Mouse (Mus musculus): Measurements from ENCODE around the gene Hdlbp.

GRCm38 (mm10) chr1:93468626-93469025, 10.0 kb downstream of the Hdlbp start:
- TF ChIP-seq MAX (IDR thresholded peaks at IDR 0.05; ENCODE audit: low read depth) (no peak), POLR2A (IDR thresholded peaks at IDR 0.05; ENCODE audit: insufficient read length, low read depth) (no peak), TCF12 (IDR thresholded peaks at IDR 0.05; ENCODE audit: insufficient read depth, poor library complexity, severe bottlenecking) (no peak), POLR2AphosphoS2 (IDR thresholded peaks at IDR 0.05; ENCODE audit: insufficient read length, low read depth) (no peak), USF1 (IDR thresholded peaks at IDR 0.05; ENCODE audit: low read depth) (no peak)
